Mouse (Mus musculus) olfactory bulb, adult 2 months (tissue): ENCODE results near the gene Magi2.

Source experiments
- CTCF ChIP-seq: fragments of 200-500 bp; IDR thresholded peaks from 2 replicates; pipeline ENCODE4 v1.5.1; 2012; ENCODE audit warnings: low read depth, mild to moderate bottlenecking, low read length, moderate library complexity; ENCODE audit not compliant: insufficient read depth
- POLR2A ChIP-seq: fragments of 200-500 bp; IDR thresholded peaks from 2 replicates; pipeline ENCODE4 v1.6.1; 2012; ENCODE audit warnings: mild to moderate bottlenecking, low read depth, low read length, moderate library complexity; ENCODE audit not compliant: insufficient read depth

GRCm38 (mm10) chr5:19895893-19896292 is 669.1 kb downstream of the Magi2 start:
- TF ChIP-seq POLR2A: no peak
- no peak for TF ChIP-seq CTCF
